Mouse (Mus musculus): ENCODE results near the gene Fndc5. TPM values are rescaled to one million over a fixed set of nuclear protein-coding genes. Genes with fewer than 3 reads are reported as not detected.

The Fndc5 gene
- 10 to 100 TPM; 48.3 to 65.7 (median 58.5) TPM for total RNA-seq (2022)

DNA sequence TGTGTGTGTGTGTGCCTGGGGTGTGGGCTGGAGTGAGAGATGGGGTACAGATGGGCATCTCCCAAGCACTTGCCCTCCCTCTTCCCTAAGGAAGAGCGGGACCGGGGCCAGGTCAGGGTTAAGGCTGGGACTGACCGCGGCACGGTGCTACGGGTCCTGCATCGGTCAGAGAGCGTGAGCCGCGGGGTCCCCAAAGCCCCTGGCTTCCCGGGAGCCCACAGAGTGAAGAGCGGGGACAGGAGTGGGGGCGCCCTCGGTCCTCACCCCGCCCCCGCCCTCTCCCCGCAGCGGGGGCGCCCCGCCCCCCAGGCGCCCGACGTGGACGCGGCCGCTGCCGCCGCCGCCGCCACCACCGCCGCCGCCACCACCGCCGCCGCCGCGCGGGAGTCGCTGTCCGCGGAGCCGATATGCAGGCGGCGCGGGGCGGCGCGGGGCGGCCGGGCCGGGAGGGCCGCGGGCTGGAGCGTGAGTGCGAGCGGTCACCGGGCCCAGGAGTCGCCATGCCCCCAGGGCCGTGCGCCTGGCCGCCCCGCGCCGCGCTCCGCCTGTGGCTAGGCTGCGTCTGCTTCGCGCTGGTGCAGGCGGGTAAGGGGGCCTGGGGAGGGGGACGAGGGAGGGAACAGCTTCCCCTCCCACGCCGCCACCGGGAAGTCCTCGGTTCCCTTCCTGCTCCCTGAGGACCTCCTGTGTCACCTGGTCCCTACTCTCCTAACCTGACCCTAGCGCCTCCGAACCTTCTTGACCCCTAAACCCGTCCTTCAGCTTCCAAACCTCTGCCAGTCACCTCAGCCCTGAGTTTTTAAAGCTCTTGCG is at the start of gene Fndc5:
Gene Fndc5, plus strand, starts transcription at position 421 of the 813 bp plus-strand sequence.
- DNase-seq (ENCODE audit: low spot score in 2 of 2), result no peak

DNA sequence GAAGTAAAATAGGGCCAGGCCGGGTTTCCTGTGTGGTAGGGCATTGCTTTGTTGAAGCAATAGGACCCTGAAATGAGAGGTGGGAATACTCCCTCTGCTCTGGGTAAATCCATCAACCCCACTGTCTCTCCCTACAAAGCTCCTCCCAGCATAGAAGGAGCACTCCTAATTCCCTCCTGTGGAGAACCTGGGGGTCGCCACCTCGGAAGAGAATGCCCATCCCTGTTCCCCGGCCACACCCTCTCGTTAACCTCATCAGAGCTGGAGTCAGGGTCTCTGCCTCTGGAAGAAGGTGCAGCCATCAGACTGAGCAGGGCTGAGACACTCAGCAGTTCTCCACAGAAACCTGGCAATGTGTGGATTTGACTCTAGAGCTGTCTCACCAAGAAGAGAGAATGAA is 48.9 kb upstream of the Fndc5 start:
- DNase-seq (ENCODE audit: low spot score in 2 of 2), result no peak

DNA sequence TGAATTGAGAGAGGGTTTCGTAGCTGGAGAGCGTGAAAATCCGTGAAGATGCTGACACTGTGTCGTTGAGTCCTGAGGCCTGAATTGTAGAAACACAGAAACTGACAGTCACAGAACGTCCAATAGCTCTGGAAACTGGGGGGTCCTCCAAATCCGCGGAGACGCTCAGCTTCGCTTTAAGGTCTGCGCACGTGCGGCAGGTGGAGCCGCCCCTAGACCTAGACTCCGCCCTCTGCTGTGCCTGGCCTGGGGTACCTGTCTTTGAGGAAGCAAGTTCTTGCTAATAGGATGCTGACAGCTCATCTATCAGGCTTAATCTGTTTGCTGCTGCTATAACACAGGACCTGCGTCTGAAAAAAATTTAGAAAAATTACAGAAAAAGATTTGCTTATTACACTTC is 41.5 kb upstream of the Fndc5 start:
- DNase-seq (ENCODE audit: low spot score in 2 of 2), result no peak

DNA sequence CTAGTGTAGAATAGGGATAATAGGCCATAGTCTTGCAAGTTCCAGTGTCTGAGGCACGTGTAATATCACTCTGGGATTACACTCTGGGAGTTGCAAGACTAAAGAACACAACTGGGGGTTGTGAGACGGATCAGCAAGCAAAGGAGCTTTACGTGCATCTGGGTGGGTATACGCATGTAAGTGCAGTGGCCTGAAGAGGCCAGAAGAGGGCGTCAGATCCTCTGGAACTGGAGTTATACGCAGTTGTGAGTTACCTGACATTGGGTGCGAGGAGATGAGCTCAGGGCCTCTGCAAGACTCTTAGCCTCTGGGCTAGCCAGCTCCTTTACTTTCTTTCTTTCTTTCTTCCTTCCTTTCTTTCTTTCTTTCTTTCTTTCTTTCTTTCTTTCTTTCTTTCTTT is 39.8 kb upstream of the Fndc5 start:
- no peak for DNase-seq (ENCODE audit: low spot score in 2 of 2)

DNA sequence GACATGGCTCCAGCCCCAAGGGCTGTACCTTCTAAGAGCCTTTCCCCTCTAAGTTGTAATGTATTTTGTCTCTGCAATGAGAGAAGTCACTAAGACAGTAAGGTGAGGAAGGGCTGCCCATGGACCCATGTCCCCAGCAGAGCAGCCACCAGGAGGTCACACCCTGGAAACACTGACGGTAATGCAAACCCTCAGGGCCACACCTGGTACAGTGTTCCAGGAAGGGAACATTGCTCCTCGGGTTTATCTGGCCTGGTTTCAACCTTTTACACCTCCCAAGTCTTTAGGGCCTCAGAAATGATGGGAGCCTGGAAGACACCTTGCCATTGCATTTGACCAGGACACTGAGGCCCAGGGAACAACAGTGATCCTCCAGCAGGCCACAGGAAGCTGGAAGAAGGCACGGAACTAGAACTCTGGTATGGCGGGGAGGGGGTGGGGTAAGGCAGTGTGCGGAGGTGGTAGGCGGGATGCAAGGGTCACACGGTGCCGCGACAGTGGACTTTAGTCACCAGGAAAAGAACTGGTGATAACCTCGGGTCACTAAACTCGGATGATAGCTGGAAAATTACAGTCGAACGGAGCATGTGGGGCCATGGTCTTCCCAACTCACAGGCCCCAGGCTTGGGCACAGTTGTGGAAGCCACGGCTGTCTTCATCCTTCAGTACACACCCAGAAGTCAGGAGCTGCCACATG is 34.5 kb upstream of the Fndc5 start:
- no peak for DNase-seq (ENCODE audit: low spot score in 2 of 2)

DNA sequence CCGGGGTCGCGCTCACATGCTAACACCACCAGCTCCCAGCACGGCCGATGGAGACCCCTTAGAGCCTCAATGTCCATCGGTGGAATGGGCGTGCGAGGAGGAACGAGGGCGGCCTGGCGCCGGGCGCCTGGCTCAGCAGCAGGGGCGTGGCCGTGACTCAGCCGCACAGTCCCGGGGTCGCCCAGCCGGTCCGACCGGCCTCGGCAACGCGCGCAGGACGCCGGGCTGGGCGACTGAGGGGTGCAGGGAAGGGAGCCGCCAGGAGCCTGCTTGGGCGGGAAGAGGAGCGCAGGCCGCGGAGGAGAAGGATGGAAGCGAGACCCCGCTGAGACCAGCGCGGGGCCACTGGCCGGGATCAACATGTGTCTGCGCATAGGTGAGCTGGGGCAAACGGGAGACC is 31.4 kb upstream of the Fndc5 start, which contains the start of gene Tmem54:
Gene Tmem54, plus strand, starts transcription at position 193 of the 400 bp plus-strand sequence.
- DNase-seq (ENCODE audit: low spot score in 2 of 2), result no peak

- DNase-seq (ENCODE audit: low spot score in 2 of 2), result no peak
These were observed 30.7 kb upstream of the Fndc5 start for GRCm38 (mm10) chr4:129106073-129106472.

DNA sequence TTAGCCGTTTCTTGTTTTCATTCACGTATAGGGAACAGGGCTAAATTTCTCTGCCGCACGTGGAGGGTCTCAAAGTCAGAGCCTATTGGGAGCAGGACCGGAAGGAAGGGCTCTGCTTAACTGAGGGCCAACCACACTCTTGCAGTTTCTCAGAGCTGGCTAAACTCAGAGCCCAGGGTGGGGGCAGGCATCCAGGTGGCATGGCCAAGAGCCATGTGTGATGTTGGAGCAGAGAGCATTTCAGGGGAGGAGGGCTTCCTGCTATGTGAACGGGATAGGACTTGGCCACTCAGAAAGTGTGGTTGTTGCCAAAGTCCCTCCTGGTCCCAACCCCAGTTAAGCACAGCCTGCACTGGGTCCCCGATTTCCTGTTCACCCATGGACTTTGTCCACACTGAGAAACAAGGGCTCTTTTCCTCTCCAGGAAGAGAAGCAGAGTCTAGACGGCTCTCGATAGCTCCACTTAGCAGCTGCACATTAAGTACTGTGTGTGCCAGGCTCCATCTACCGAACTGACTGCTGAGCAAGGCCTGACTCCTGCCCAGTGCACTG is 29.4 kb upstream of the Fndc5 start:
- DNase-seq (ENCODE audit: low spot score in 2 of 2), result no peak

GRCm38 (mm10) chr4:129108624-129109023 is 28.2 kb upstream of the Fndc5 start:
- DNase-seq (ENCODE audit: low spot score in 2 of 2), result no peak

- DNase-seq (ENCODE audit: low spot score in 2 of 2), result no peak
These were observed 26.0 kb upstream of the Fndc5 start for GRCm38 (mm10) chr4:129110804-129111203.

DNA sequence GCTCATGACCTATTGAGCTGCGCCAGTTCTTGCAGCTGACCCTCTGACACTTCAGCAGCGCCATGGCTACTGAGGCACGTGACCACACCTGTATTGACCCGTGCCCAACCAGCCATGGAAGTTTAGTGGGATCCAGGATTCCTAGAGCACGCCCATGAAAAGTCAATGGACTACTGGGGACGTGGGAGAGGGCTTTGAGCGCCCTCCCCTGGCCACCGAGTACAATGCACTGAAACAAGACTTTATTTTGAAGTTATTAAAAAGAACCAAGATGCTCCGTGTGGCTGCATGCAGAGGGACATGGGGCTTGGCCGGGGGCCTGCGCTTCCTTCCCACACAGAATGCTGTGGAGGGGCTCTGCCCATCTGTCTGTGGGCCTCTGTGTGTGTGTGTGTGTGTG is 25.4 kb upstream of the Fndc5 start:
- no peak for DNase-seq (ENCODE audit: low spot score in 2 of 2)

DNA sequence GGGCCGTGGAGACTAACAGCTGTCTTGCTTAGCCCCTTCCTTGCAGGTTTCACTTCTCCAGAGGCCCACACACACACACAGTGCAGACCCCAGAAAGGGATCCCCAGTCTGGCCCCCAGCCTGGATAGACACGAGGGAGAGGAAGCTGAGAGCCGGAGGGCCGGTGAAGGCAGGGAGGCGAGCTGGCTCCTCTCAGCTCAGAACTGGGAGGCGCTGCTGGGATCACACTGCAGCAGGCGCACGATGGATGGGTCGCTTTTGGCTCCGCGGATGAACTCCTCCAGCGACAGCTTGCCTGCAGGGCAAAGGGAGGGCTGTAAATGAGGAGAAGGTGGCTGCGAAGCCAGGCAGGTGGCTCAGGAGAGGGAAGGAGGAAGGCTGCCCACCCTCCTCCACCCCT is 24.6 kb upstream of the Fndc5 start:
- no peak for DNase-seq (ENCODE audit: low spot score in 2 of 2)

DNA sequence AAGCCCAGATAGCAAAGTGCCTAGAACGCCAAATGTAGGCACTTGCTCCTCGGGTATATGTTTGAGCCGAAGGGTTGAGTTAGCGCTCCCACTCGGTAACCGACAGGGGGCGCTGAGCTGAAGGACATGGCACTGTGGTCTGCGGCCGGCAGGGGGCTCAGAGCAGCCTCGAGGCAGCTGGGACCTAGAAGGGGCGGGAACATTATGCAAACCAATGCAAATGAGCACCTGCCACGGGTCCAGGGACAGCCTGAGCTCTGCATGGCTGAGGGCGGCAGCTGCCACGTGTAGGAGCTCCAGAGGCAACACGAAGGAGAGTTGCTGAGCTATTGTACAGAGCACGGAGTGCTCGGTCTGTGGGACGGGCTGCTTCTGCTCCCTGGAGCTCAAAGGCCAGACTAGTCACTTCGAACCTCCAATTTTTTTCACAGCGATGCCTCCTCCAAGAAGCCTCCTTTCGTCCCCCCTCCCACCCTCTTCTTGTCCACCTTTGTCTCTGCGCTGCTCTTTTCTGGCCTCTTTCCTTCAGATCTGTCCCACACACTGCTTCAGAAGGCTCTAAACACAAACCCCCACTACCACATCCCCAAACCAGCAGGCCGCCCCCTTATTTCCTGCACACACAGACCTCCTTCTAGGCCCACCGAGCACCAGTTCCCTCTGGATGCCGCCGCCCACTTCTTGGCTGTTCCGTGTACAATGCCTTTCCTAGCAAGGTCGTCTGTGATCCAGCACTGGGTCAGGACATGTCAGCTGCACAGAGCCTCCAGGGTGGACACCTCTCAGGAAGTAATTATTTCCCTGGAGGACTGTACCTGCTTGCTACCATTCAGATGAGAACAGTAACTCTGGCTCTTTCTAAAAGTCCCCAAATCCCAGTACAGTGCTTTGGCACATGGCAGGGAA is 23.5 kb upstream of the Fndc5 start:
- DNase-seq (ENCODE audit: low spot score in 2 of 2), result no peak

GRCm38 (mm10) chr4:129116703-129117102 is 20.1 kb upstream of the Fndc5 start:
- no peak for DNase-seq (ENCODE audit: low spot score in 2 of 2)

- no peak for DNase-seq (ENCODE audit: low spot score in 2 of 2)
These were observed 18.9 kb upstream of the Fndc5 start for GRCm38 (mm10) chr4:129117720-129118510.

- no peak for DNase-seq (ENCODE audit: low spot score in 2 of 2)
These were observed 17.1 kb upstream of the Fndc5 start for GRCm38 (mm10) chr4:129119708-129120107.

DNA sequence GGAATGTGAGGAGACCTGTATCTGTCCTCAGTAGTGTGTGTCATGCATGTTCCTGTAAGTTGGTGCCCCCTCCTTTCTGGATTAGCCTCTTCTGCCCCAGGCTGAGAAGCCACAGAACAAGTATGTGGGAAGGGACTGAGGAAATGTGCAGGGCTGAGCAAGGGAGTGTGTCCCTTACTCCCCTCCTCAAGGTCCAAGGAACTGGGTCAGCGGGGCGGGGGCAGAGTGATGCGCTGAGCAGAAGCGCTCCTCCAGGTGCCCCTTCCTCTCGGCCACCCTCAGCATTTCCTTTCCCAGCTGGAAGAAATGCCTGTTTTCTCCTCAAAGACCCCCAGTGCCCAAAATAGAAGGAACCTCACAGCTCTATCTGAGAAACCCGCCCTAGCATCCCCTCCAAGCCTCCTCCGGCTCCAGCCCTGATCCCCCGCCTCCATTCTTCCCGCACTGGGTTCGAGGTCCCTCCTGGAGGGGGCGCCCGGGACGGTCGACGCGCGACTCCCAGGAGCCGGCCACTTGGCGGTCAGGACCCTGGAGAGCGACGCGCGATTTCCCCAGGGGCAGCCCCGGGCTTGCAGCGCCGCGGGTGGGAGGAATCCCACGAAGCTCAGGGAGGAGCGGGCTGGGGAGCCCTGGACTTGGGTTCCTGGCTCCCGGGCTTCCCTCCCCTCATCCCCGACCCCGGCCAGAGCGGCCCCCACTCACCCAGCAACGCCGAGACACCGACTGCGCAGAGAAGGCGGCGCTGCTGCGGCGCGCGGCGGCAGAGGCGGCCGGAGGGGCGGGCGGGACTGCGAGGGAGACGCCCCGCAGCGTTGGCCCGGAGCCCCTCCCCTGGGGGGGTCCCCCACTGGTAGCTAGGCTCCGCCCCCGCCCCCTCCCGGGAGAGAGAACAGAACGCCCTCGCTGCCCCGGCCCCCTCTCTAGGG is 16.0 kb upstream of the Fndc5 start:
- DNase-seq (ENCODE audit: low spot score in 2 of 2), result no peak

DNA sequence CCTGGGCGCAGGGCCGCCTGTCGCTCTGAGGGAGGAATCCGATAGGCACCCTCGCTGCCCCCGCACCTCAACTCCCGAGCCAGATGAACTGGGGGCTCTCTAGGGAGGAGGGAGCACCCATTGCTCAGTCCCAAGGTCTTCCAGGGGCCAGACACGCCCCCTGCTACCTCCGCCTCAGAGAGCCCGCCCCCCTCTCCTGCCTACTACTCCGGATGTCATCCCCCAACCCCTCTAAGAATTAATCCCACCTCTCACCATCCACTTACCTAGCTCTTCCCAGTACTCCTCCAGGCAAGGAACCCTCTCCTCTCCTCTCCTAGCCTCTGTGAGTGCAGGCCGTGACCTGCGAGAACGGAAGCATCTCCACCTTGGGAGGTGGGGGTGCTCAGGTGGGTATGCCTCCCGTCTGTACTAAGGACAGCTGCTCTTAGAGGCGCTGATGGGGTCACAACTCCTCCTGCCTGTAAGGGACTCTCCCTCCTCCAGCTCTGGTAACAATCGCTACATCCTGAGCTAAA is 15.2 kb upstream of the Fndc5 start, which contains the start of gene Hpca:
Gene Hpca, minus strand, starts transcription at position 468 of the 518 bp plus-strand sequence.
- no peak for DNase-seq (ENCODE audit: low spot score in 2 of 2)

DNA sequence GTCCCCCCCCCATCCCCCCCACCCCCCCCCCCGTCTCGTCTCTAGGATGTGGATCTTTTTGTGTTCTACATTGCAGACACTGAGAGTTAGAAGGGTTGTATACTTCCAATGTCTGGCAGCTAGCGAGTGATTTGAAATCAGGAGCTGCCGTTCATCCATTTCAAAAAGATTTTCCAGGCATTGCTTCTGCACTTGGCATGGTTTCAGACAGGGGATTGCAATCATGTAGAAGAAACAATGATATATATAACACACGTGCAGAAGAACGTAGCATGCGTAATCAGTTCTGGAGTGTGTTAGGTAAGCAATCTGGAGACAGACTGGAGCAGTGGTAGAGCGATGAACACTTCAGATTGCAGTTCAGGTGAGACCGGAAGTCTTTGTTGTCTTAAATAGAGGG is 14.7 kb upstream of the Fndc5 start:
- DNase-seq (ENCODE audit: low spot score in 2 of 2), result no peak

All from gastrocnemius, adult 8-10 months (tissue).